Mouse (Mus musculus) left cerebral cortex, postnatal 25 days (tissue): Measurements from ENCODE around the gene B830017H08Rik. TPM values are rescaled to one million over a fixed set of nuclear protein-coding genes. Genes with fewer than 3 reads are reported as not detected.

ENCODE experiments used
- DNase-seq, 2 experiments: peaks; one replicate each; pipeline ENCODE4 v3.0.0; 2022; ENCODE audit warnings: low spot score in 2 of 2, mixed read lengths in 1 of 2
- intact Hi-C: fragments of 180-260 bp; cut with DNase I; formaldehyde crosslinking; loops from one replicate; pipeline ENCODE4 v1.15.1; 2025
- total RNA-seq, 2 experiments: library from RNA; stranded (reverse); gene quantifications; 2 replicates each; pipeline ENCODE4 v1.2.3; 2021

B830017H08Rik gene
- 1 to 10 TPM; 4.7 to 5.4 TPM for total RNA-seq

- intact Hi-C loops = no loop called here
Measured at GRCm38 (mm10) chr16:17832821-17833220, at the start of gene B830017H08Rik. Gene B830017H08Rik (plus strand): TSS chr16:17833121.

GRCm38 (mm10) chr16:17785337-17785736 lies 47.6 kb upstream of the B830017H08Rik start:
- intact Hi-C loops = no loop called here
- no peak for DNase-seq

More at GRCm38 (mm10) chr16:17832821-17833220, at the start of gene B830017H08Rik:
- no peak for DNase-seq

- intact Hi-C loops = no loop called here
- no peak for DNase-seq
Measured at GRCm38 (mm10) chr16:17792728-17793127, 40.2 kb upstream of the B830017H08Rik start.

- DNase-seq = peak in 1 of 2 experiments; percentile 72
- intact Hi-C loops = no loop called here
Measured at GRCm38 (mm10) chr16:17794047-17794446, 38.9 kb upstream of the B830017H08Rik start.

- no peak for DNase-seq
- intact Hi-C loops = no loop called here
Measured at GRCm38 (mm10) chr16:17795643-17796042, 37.3 kb upstream of the B830017H08Rik start.

GRCm38 (mm10) chr16:17796519-17796918 lies 36.4 kb upstream of the B830017H08Rik start:
- DNase-seq = no peak
- intact Hi-C loops = no loop called here

GRCm38 (mm10) chr16:17796971-17797811 lies 35.7 kb upstream of the B830017H08Rik start, which contains the start of gene Scarf2:
Gene Scarf2 (plus strand): TSS chr16:17797282.
- intact Hi-C loops = no loop called here
- DNase-seq = no peak

GRCm38 (mm10) chr16:17797812-17798311 lies 35.1 kb upstream of the B830017H08Rik start:
- intact Hi-C loops = no loop called here
- no peak for DNase-seq

GRCm38 (mm10) chr16:17798321-17799180 lies 34.4 kb upstream of the B830017H08Rik start:
- DNase-seq = no peak
- intact Hi-C loops = no loop called here

GRCm38 (mm10) chr16:17799584-17799983 lies 33.3 kb upstream of the B830017H08Rik start:
- intact Hi-C loops = no loop called here
- no peak for DNase-seq

- no peak for DNase-seq
- intact Hi-C loops = no loop called here
Measured at GRCm38 (mm10) chr16:17801777-17802455, 31.0 kb upstream of the B830017H08Rik start.

- intact Hi-C loops = no loop called here
Measured at GRCm38 (mm10) chr16:17802456-17802838, 30.5 kb upstream of the B830017H08Rik start.

GRCm38 (mm10) chr16:17802839-17803674 lies 29.9 kb upstream of the B830017H08Rik start:
- DNase-seq = peak; percentile 54 to 76
- intact Hi-C loops = no loop called here

More at GRCm38 (mm10) chr16:17802456-17802838, 30.5 kb upstream of the B830017H08Rik start:
- DNase-seq = no peak

- intact Hi-C loops = no loop called here
Measured at GRCm38 (mm10) chr16:17803675-17804448, 29.1 kb upstream of the B830017H08Rik start.

GRCm38 (mm10) chr16:17804449-17804912 lies 28.4 kb upstream of the B830017H08Rik start:
- intact Hi-C loops = no loop called here
- DNase-seq = no peak

More at GRCm38 (mm10) chr16:17803675-17804448, 29.1 kb upstream of the B830017H08Rik start:
- DNase-seq = no peak

GRCm38 (mm10) chr16:17804982-17805381 lies 27.9 kb upstream of the B830017H08Rik start:
- no peak for DNase-seq
- intact Hi-C loops = no loop called here

- peak; percentile 28 to 57 for DNase-seq
- intact Hi-C loops = no loop called here
Measured at GRCm38 (mm10) chr16:17806581-17807191, 26.2 kb upstream of the B830017H08Rik start.
